15 mouse cellular contexts compared by ENCODE assay signal in genomic region chr17:10633769-10634168, GRCm38 (mm10).
"Had no signal": no experiment of that assay in that cellular context is flagged by ENCODE, and none has a peak within 500 bp of the region (broad histone marks: within the 10 kb centered on the region; RNA-seq: fewer than 3 reads in every experiment).

No protein-coding gene starts in this region.

- H3K27ac ChIP-seq: midbrain, embryonic 10.5 days; midbrain, embryonic 12.5 days; neural tube, embryonic 12.5 days; stomach, embryonic 15.5 days; stomach, postnatal 0 days had no signal

- H3K36me3 ChIP-seq: midbrain, embryonic 10.5 days; midbrain, embryonic 12.5 days; neural tube, embryonic 12.5 days; stomach, embryonic 15.5 days had no signal

- ATAC-seq: midbrain, embryonic 16.5 days had no signal

- H3K9me3 ChIP-seq: midbrain, embryonic 10.5 days; midbrain, embryonic 12.5 days; neural tube, embryonic 12.5 days; stomach, embryonic 15.5 days had no signal

- DNase-seq: lung, adult 18-20 months; lung, embryonic 14.5 days; lung, postnatal 10 days; lung, postnatal 4 days; midbrain, embryonic 14.5 days; right cerebral cortex, postnatal 14 days; thymus, adult 2 months; thymus, postnatal 25 days; thymus, postnatal 4 days had no signal

- H3K4me3 ChIP-seq: midbrain, embryonic 10.5 days; midbrain, embryonic 12.5 days; neural tube, embryonic 12.5 days; stomach, embryonic 15.5 days had no signal

- H3K4me2 ChIP-seq: lung, embryonic 14.5 days; midbrain, embryonic 12.5 days; neural tube, embryonic 12.5 days; stomach, embryonic 15.5 days had no signal

- H3K9ac ChIP-seq: lung, embryonic 14.5 days; midbrain, embryonic 12.5 days; neural tube, embryonic 12.5 days; stomach, embryonic 15.5 days had no signal

- H3K27me3 ChIP-seq: midbrain, embryonic 12.5 days; neural tube, embryonic 12.5 days; stomach, embryonic 15.5 days had no signal

- H3K4me1 ChIP-seq: stomach, embryonic 15.5 days had no signal
